Mouse (Mus musculus) liver, embryonic 14.5 days (tissue): ENCODE data around the gene Prox2.

Experiments used
- CTCF ChIP-seq: IDR thresholded peaks from 2 replicates; pipeline ENCODE4 v1.5.1; 2016; ENCODE audit warnings: antibody characterized with exemption, low read depth, control low read depth
- EP300 ChIP-seq: IDR thresholded peaks from 2 replicates; pipeline ENCODE4 v1.6.1; 2016; ENCODE audit warnings: antibody characterized with exemption, low read depth

DNA sequence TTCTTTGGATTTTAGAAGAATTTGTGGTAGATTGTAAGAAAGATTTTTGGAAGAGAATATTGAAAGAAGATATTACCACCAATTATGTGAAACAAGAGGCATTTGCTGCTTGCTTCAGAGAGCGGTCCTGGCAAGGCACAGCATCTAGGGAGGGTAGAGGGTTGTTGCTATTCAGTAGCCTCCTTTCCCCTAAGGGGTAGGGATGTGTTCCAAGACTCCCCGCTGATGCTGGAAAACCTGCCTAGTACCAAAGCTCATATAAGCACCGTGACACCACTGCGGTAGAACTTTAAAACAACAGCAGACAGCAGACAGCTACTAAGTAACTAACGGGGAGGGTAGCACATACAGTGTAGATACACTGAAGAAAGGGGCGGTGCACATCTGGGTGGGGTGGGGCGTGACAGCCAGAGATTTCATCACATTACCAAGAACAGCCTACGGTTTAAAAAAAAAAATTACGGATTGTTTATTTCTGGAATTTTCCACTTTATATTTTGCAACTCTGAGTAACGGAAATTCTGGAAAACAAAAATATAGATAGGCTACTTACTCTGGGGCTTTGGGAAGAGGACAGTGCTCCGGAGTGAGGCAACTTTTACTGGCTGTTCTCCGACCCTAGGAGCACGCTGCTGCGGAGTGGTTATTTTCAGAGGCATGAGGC is 47.4 kb upstream of the Prox2 start:
- TF ChIP-seq CTCF (no peak), EP300 (no peak)
